Mouse (Mus musculus): Measurements from ENCODE around the gene Fam102b. TPM values are rescaled to one million over a fixed set of nuclear protein-coding genes. Genes with fewer than 3 reads are reported as not detected.

Fam102b gene
- polyA plus RNA-seq, 1 experiment from 2014 or later = 22.5 TPM

GRCm38 (mm10) chr3:109026991-109027470, 376 bp downstream of the Fam102b start:
- H3K36me3 ChIP-seq (ENCODE audit: inconsistent target) = no peaks in the 10 kb centered on the region
- H3K4me3 ChIP-seq (ENCODE audit: inconsistent target) = peak overlapping the region; percentile 74
- peaks cover 44% of the 10 kb centered on the region; the same call in 1 of the 2 replicates for H3K79me2 ChIP-seq (ENCODE audit: inconsistent target)
- under 1% methylated on average over 50 of the region's 51 CpGs for WGBS (ENCODE audit: missing documents)
- H3K27ac ChIP-seq = peak overlapping the region; percentile 22; the same call in 1 of the 2 replicates

- peaks cover 48% of the 10 kb centered on the region for H3K79me2 ChIP-seq (ENCODE audit: inconsistent target)
- H3K4me3 ChIP-seq (ENCODE audit: inconsistent target) = peak overlapping the region; percentile 74
- 6% methylated on average over 15 of the region's 15 CpGs for WGBS (ENCODE audit: missing documents)
- no peaks in the 10 kb centered on the region for H3K36me3 ChIP-seq (ENCODE audit: inconsistent target)
- peak overlapping the region; percentile 22; the same call in 1 of the 2 replicates for H3K27ac ChIP-seq
These were observed 881 bp downstream of the Fam102b start for GRCm38 (mm10) chr3:109026462-109026990.

- Histone ChIP-seq H3K36me3 (ENCODE audit: inconsistent target) (no peaks in the 10 kb centered on the region), H3K27ac (no peak overlapping the region), H3K4me3 (ENCODE audit: inconsistent target) (peak overlapping the region; percentile 74), H3K79me2 (ENCODE audit: inconsistent target) (peaks cover 57% of the 10 kb centered on the region)
- 2% methylated on average over 12 of the region's 16 CpGs for WGBS (ENCODE audit: missing documents)
These were observed 1.8 kb downstream of the Fam102b start for GRCm38 (mm10) chr3:109025579-109025978.

- no peak overlapping the region for H3K27ac ChIP-seq
- no peaks in the 10 kb centered on the region for H3K36me3 ChIP-seq (ENCODE audit: inconsistent target)
- 87% methylated on average over 8 of the region's 8 CpGs for WGBS (ENCODE audit: missing documents)
- H3K79me2 ChIP-seq (ENCODE audit: inconsistent target) = peaks cover 83% of the 10 kb centered on the region
- no peak overlapping the region for H3K4me3 ChIP-seq (ENCODE audit: inconsistent target)
These were observed 4.3 kb downstream of the Fam102b start for GRCm38 (mm10) chr3:109023066-109023465.

GRCm38 (mm10) chr3:109021720-109022516, 5.5 kb downstream of the Fam102b start:
- 59% methylated on average over 6 of the region's 6 CpGs for WGBS (ENCODE audit: missing documents)
- no peak overlapping the region for H3K4me3 ChIP-seq (ENCODE audit: inconsistent target)
- no peak overlapping the region for H3K27ac ChIP-seq
- peaks cover 94% of the 10 kb centered on the region for H3K79me2 ChIP-seq (ENCODE audit: inconsistent target)
- H3K36me3 ChIP-seq (ENCODE audit: inconsistent target) = no peaks in the 10 kb centered on the region

GRCm38 (mm10) chr3:109018336-109018735, 9.1 kb downstream of the Fam102b start:
- Histone ChIP-seq H3K36me3 (ENCODE audit: inconsistent target) (no peaks in the 10 kb centered on the region), H3K27ac (no peak overlapping the region), H3K79me2 (ENCODE audit: inconsistent target) (peaks cover 95% of the 10 kb centered on the region), H3K4me3 (ENCODE audit: inconsistent target) (no peak overlapping the region)
- WGBS (ENCODE audit: missing documents) = 91% methylated on average over 5 of the region's 5 CpGs

GRCm38 (mm10) chr3:109012595-109012994, 14.8 kb downstream of the Fam102b start:
- H3K27ac ChIP-seq = no peak overlapping the region
- 89% methylated on average over 4 of the region's 4 CpGs for WGBS (ENCODE audit: missing documents)
- H3K79me2 ChIP-seq (ENCODE audit: inconsistent target) = peaks cover 79% of the 10 kb centered on the region
- H3K4me3 ChIP-seq (ENCODE audit: inconsistent target) = no peak overlapping the region
- H3K36me3 ChIP-seq (ENCODE audit: inconsistent target) = no peaks in the 10 kb centered on the region

- Histone ChIP-seq H3K79me2 (ENCODE audit: inconsistent target) (peaks cover 75% of the 10 kb centered on the region), H3K36me3 (ENCODE audit: inconsistent target) (no peaks in the 10 kb centered on the region), H3K4me3 (ENCODE audit: inconsistent target) (no peak overlapping the region), H3K27ac (peak overlapping the region; percentile 55)
- 2% methylated on average over 7 of the region's 7 CpGs for WGBS (ENCODE audit: missing documents)
These were observed 16.7 kb downstream of the Fam102b start for GRCm38 (mm10) chr3:109010489-109011260.

- peaks cover 54% of the 10 kb centered on the region for H3K79me2 ChIP-seq (ENCODE audit: inconsistent target)
- no peaks in the 10 kb centered on the region for H3K36me3 ChIP-seq (ENCODE audit: inconsistent target)
- H3K27ac ChIP-seq = no peak overlapping the region
- WGBS (ENCODE audit: missing documents) = 11% methylated on average over 5 of the region's 5 CpGs
- H3K4me3 ChIP-seq (ENCODE audit: inconsistent target) = no peak overlapping the region
These were observed 19.2 kb downstream of the Fam102b start for GRCm38 (mm10) chr3:109008180-109008579.

GRCm38 (mm10) chr3:109005777-109006176, 21.6 kb downstream of the Fam102b start:
- H3K27ac ChIP-seq = no peak overlapping the region
- no peak overlapping the region for H3K4me3 ChIP-seq (ENCODE audit: inconsistent target)
- H3K36me3 ChIP-seq (ENCODE audit: inconsistent target) = peaks cover 19% of the 10 kb centered on the region; the same call in 1 of the 2 replicates
- 95% methylated on average over 5 of the region's 5 CpGs for WGBS (ENCODE audit: missing documents)
- peaks cover 37% of the 10 kb centered on the region; the same call in 1 of the 2 replicates for H3K79me2 ChIP-seq (ENCODE audit: inconsistent target)

GRCm38 (mm10) chr3:108999173-108999572, 28.2 kb downstream of the Fam102b start:
- no peak overlapping the region for H3K27ac ChIP-seq
- peaks cover 19% of the 10 kb centered on the region; the same call in 1 of the 2 replicates for H3K36me3 ChIP-seq (ENCODE audit: inconsistent target)
- H3K79me2 ChIP-seq (ENCODE audit: inconsistent target) = no peaks in the 10 kb centered on the region
- WGBS (ENCODE audit: missing documents) = 100% methylated on average over 1 of the region's 1 CpGs
- no peak overlapping the region for H3K4me3 ChIP-seq (ENCODE audit: inconsistent target)

- 19% methylated on average over 4 of the region's 4 CpGs for WGBS (ENCODE audit: missing documents)
- H3K79me2 ChIP-seq (ENCODE audit: inconsistent target) = no peaks in the 10 kb centered on the region
- peak overlapping the region; percentile 43 for H3K27ac ChIP-seq
- peak overlapping the region; percentile 3; the same call in 1 of the 2 replicates for H3K4me3 ChIP-seq (ENCODE audit: inconsistent target)
- H3K36me3 ChIP-seq (ENCODE audit: inconsistent target) = peaks cover 21% of the 10 kb centered on the region; the same call in 1 of the 2 replicates
These were observed 29.6 kb downstream of the Fam102b start for GRCm38 (mm10) chr3:108997762-108998161.

- H3K27ac ChIP-seq = peak overlapping the region; percentile 43
- 1% methylated on average over 11 of the region's 11 CpGs for WGBS (ENCODE audit: missing documents)
- H3K4me3 ChIP-seq (ENCODE audit: inconsistent target) = peak overlapping the region; percentile 3; the same call in 1 of the 2 replicates
- peaks cover 21% of the 10 kb centered on the region; the same call in 1 of the 2 replicates for H3K36me3 ChIP-seq (ENCODE audit: inconsistent target)
- no peaks in the 10 kb centered on the region for H3K79me2 ChIP-seq (ENCODE audit: inconsistent target)
These were observed 30.1 kb downstream of the Fam102b start for GRCm38 (mm10) chr3:108997284-108997683.

- no peaks in the 10 kb centered on the region for H3K79me2 ChIP-seq (ENCODE audit: inconsistent target)
- 81% methylated on average over 2 of the region's 2 CpGs for WGBS (ENCODE audit: missing documents)
- no peak overlapping the region for H3K27ac ChIP-seq
- H3K4me3 ChIP-seq (ENCODE audit: inconsistent target) = no peak overlapping the region
- H3K36me3 ChIP-seq (ENCODE audit: inconsistent target) = 0 out of 2 replicates have a peak, but pooled peaks cover 11% of the 10 kb centered on the region
These were observed 32.0 kb downstream of the Fam102b start for GRCm38 (mm10) chr3:108995379-108995778.

All from macrophage (primary cell).